Mouse (Mus musculus) heart, adult 11 months (tissue): ENCODE data around the gene Parp11.
A peak's percentile ranks its signal among the peaks of the same experiment; 100 is the strongest.

Source experiments
- DNase-seq: peaks from one replicate; pipeline ENCODE4 v3.0.0; 2022

Parp11 gene

DNA sequence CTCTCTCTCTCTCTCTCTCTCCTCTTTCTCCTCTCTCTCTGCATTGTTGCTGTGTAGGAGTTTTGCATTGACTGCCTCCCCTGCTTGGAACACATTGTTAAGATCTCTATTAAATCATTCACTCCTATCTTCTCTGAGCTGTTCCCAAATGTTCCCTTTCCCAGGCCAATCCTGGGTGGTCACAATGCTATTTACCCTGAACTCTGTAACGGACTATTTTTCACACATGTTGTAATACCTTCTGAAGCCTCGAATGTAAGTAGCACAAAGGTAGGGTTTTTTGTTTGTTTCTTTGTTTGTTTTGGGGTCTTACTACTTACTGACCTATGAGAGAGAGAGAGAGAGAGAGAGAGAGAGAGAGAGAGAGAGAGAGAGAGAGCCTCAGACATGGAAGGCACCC, 2.2 kb downstream of the Parp11 start:
- DNase-seq, result no peak

DNA sequence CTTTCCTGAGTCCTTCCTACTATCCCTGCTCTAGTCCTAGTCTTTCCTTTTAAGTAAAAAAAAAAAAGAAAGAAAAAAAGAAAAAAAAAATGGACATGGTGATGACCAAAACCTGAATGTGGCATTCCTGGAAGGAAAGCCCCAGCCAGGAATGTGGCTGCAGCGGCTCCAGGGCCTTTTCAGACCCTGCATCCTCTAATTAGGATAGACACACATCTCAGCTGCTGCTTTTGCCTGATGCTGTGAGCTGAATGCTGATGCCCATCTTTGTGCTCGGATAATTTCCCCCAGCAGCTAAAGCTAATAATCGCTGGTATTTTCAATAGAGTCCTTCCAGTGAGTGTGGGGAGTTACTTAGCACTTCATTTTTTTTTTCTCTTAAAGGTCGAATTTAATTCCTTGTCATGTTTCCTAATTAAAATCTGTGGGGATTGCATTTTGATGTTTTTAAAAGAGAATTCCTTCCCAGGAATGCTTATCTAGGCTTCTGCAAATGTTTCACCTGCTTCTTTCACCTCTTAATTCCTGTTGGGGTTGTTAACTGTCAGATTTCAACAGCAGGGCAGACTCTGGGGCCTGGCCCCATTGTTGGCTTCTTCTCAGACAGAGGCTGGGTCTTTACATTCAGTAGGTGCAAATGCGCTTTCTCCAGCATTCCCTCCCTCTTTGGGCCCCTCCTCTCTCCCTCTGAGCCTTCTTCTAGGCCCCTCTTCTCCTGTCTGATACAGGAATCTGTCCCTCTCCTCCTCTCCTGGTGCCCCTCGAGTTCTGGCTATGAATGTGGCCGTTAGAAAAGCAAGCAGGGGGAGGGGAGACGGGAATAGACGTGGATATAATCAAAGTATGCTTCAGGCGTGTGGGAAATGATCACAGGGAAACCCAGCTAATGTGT, 3.1 kb downstream of the Parp11 start:
- peak; percentile 68 for DNase-seq

DNA sequence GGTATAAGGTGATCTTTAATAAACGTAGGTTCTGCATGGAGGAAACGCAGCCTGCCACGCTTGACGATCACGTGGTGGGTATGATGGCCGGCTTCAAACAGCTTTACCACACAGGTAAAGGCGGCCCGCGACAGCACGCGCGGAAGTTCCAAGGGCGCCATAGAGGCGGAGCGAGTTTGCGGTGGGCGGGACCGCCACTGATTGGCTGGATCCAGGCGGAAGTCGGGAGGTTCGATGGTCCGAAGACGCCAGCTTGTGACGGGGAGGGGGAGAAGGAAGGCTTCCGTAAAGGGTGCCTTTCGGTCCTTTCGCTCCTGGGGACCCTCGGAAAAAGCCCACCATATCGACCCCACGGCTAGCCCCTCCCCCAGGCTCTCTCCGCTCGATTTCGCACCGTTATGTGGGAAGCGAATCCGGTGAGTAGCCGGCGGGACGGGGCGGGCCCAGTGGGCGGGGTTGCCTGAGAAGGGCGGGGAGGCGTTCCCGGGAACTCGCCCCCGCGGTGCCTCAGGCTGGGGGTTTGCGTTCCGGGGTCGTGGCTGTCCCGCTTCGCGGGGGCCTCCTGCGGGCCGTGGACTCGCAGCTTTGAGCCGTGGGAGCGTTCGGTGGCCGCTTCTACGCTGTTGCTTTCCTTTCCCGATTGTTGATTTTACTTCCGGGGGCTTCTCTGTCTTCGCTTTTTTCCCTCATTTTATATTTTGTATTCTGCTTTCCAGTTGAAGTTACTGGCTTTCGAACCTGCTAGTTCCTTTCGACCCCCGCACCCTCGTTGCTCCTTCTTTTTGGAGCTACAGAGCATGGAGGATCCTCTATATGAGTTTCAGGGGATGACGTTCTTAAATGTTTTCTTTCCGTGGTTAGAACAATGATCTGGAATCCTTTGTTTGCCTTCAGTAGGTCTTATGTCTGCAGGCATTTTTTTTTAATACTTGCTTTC, 7.0 kb downstream of the Parp11 start:
- DNase-seq, result peak; percentile 99

DNA sequence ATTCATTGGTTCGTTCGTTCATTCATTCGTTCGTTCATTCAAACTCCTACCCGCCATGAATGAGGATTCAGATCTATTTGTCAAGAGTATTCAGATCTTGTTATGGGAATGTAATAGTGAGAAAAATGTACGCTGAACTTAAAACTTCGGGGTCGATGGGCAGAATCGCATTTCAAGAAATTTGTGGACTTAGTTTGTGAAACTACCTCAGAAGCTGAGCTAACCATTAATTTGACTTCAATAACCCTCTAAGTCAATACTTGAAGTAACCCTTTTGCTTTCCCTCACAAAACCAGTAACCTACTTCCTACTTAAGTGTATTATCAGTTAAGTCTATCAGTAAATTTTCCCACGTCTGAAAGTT, 7.7 kb downstream of the Parp11 start:
- DNase-seq, result peak; percentile 45

DNA sequence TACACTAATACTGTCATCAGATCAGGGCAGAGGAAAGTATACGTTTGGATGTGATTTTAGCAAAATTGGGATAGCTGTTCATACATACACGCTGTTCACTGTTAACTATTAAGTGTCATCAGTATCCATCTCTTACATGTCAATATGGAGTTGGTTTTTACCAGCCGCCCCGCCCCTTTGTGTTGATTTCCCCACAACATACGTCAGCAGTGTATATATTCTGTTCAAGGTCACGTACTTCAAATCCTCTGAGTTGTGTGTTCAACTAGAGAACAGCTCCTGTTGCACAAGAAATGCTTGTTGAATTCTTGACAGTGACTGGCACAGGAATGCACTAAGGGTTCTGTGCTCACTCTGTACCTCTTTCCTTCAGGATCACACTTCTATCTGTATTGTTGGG, 8.2 kb downstream of the Parp11 start:
- DNase-seq, result peak; percentile 46

DNA sequence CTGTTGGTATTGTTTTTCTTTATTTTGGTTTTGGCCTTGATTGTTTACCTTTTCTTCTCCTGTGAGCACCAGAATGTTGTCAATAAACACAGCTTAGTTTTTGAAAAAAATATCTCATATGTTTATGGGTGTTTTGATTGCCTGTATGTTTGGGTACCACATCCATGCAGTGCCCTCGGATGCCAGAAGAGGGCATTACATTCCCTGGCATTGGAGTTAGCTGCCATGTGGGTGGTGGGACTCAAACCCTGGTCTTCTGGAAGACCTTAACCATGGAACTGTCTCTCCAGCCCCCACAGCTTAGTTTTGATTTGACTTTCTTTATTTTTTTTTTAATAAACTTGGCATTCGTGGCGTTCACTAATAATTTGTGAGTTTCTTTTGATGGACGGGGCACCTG, 8.8 kb downstream of the Parp11 start:
- peak; percentile 66 for DNase-seq

DNA sequence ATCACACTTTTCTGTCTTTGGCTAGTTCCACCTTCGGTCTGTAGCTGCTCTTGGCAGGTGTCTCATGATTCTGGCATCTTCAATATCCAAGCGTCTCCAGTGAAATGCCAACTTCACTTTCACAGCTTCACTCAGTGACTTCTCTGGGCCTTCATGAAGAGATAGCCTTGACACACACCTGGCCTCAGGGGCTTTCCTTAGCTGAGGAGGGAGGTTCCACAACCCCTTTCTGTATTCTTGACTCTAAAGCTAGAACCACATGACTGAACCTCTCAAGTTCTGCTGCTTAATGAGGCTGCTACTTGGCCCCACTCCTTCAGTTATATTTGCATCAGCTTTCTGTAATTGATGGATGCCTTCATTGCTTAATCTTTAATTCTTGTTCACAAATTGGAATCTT, 10.1 kb downstream of the Parp11 start:
- DNase-seq, result peak; percentile 45

DNA sequence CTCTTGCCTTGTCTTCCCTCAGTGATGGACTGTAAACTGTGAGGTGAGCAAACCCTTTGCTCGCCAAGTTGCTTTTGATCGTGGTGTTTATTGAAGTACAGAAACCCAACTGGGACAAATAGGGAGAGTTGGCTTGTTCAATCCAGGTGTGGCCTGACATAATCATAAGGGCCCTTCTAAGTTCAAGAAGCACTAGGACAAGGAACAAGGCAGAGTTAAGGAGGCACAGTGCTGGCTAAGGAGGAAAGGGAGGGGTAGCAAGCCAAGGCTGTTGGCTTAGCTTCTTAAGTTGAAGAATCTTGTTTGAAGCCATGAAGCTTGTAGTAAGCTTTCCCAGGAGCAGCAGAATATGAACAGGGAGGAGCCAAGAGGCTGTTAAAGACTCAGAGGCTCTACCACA, 13.1 kb downstream of the Parp11 start:
- DNase-seq, result peak; percentile 67

DNA sequence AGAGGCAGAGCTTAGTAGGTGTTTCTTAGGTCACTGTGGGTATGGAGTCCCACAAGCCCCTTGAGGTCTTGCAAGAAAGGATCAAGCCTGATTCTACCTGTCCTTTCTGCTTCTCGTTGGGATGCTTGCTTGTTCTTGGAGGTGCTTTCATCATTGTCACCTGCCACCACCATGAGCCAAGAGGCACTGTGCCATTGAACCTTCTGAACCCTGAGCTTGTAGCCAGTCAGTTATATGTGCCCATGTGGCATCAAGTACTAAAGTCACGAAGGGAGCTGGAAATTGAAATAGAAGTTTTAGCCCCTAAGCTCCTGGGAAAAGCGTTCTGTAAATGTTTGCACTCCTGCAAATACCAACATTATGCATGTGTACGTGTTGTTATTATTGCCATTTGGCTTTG, 14.9 kb downstream of the Parp11 start:
- peak; percentile 73 for DNase-seq

DNA sequence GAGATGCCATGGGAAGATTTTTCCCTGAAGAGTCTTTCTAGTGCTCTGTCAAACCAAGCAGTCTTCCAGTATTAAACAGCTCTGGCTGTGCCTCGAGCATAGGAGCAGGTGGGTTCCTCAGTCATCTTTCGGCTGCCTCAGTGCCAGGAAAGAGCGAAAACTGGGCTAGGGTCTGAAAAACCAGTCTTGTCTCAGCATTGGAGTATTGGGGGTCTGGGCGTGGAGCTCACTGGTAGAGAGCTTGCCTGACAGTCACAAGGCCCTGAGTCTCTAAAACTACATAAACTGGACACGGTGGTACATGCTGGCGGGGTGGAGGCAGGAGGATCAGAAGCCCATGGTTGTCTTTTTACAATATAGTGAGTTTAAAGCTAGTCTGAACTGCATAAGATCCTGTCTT, 15.6 kb downstream of the Parp11 start:
- DNase-seq, result peak; percentile 51

DNA sequence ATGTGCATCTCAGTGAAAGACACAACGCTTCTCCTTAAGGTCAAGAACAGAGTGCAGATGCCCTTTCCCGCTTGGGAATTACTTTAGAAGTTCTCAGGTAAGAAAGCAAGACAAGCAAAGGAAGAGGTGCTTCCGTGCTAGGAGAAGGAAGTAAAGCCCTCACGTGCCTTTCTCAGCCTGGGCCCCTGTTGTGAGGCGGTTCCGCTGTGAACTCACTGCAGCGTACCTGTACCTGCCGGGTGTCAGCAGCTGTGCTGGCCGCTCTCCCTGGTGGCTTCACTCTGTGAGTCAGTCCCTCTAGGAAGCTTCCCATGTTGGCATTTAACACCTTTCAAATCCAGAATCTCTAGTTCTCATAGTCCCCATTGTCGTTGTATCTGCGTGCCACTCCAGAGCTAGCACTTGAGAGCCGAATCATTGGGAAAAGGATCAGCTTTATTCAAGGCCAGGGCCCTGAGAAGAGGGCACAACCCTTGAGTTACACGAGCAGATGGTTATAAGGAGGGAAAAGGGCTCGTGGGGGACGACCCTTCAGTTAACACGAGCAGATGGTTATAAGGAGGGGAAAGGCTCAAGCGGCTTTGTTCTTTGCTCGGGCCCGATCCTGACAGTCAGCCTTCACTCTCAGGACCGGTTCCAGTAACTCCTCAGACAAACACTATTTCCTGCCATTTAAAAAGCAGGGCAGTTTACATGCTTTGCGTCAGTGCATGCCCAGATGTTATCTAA, 16.8 kb downstream of the Parp11 start:
- DNase-seq, result peak; percentile 82

DNA sequence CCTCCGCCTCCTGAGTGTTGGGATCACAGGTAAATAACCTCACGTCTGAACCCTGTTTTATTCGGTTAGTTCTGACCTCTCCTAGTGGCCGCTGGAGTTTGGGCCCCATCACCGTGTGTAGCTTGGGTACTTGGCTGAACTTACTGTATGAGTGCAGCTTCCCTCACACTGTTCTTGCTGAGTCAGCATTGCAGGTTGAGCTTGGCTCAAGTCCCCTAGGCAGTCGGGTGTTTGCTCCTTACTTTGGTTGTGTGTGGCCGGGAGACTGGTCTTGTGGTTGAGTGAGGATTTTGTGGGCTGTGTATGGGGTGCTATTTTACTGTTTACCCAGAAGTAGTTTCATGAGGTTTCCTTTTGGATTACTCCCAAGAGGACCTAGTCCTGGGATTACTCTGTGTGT, 17.9 kb downstream of the Parp11 start:
- DNase-seq, result no peak

DNA sequence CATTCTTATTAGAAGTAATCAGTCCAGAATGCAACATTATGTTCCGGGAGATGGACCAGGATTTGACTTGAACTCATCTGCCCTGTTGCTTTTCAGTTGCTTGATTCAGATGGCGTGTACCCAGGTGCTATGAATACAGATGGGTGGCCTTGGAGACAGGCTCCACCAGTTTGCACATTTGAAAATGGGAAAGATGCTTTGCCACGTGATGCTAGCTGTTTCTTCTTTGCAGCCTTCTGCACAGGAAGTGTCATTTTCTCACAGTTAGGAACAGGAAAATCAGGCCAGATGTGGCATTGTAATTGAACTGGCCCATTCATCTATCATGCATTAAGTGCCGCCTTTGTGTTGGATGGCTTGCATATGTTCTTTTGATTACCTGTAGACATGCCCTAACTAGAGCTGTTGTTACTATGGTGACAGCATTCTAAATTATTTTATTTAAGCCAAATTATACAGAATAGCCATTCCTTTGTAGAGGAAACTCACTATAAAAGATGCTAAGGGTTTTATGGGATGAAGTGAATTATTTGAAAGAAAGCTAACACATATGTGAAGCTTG, 20.2 kb downstream of the Parp11 start:
- DNase-seq, result no peak

DNA sequence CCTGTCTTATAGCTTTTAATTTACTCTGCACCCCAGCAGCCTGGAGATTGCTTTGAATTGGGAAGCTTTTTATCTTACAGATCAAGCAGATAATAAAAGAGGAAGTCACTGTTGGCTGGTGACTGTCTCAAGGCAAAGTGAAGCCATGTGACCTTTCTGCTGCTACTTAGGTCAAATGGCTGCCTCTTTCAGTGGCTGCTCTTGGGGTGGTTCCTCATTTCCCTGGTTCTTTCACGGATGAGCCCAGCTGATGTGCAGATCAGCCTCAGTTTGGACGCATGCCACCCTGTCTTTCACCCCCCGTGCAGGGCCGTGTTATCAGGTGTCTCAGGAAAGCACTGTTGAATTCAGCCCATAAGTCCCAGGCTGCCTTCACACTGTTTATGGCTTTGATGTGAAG, 25.4 kb downstream of the Parp11 start:
- DNase-seq, result peak; percentile 95

DNA sequence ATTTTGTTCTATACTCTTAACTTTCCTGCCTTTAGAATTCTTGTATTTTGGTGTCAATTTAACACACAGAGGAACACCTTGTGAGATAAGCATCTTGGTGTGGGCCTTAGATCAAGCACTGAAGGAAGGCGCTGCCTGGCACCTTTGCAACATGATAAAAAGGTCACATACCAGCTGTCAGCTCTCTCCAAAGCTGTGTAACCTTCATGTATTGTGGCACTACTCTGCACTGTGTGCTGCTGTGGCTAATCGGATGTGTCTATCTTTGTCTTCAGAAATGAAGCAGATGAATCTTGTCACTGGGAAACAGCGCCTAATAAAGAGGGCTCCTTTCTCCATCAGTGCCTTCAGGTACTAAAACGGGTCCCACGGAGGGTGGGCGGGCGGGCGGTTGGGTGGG, 27.3 kb downstream of the Parp11 start:
- no peak for DNase-seq

DNA sequence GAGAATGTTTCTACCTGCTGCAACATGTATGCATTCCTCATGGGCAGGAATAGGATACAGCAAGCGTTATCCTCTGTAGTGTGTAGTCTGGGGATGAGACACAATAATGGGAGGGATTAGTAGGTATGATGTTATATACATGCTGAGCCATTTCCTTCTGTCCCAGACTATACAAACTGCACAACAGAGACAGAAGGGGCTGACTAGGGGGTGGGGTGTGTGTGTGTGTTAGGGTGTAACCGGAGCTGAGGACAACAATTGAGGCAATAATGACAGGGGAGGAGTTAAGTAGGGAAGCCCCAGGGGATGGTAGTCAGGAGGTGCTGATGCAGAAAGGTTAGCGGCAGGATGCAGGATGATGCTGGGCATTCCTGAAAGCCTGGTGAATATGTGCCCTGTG, 28.6 kb downstream of the Parp11 start:
- DNase-seq, result no peak

DNA sequence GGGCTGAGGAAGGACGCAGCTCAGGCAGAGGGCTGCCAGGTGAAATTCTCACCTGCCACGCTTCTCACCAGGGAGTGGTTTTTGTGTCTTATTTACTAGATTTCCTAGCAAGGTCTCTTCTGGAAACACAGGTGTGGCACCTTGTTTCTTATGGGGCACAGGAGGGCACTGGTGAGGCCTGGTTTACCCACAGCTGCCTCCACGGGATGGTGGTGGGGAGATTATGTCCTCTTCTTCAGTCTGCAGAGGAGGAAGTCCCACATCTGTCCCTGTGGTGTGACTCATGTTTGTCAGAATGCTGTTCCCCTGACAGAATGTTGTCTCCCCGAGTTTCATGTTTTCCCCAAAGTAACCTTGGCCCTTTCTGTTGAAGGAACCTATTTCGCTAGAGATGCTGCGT, 44.4 kb downstream of the Parp11 start:
- DNase-seq, result no peak

DNA sequence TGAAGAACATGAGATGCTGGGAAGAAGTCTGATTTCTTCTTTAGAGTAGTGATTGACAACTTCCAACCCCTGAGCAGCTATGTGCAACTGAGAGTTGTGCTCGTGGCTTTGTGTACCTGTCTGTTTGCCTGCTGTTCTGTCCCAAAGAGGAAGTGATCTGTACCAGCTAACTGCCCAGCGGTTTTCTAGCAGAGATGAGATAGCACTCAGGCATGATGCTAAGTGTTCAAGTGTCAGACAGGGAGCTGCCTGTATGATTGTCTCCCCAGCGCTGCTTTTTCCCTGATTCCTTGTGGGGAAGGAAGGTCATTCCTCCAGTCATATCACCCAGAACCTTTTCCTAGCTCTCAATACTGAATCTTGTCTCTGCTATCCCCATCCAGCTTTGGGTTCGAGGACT, 45.9 kb downstream of the Parp11 start:
- DNase-seq, result peak; percentile 68

DNA sequence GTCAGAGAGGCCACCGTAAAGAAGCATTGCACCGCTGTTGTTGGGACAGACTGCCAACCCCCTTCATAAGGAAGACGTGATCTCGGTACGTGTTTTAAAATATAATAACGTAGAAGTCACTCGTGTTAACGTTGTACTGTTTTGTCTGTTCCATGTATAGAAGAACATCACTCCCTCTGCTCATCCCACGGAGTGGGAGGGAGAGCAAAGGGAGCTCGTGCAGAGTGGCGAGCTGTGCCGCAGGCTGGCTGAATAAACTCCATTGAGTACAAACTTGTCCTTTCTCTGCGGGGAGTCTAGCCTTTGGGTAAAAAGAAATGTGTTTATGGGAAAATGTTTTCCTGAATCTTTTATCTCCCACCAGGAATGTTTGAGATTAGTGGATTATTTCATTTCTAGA, 47.1 kb downstream of the Parp11 start:
- peak; percentile 76 for DNase-seq

DNA sequence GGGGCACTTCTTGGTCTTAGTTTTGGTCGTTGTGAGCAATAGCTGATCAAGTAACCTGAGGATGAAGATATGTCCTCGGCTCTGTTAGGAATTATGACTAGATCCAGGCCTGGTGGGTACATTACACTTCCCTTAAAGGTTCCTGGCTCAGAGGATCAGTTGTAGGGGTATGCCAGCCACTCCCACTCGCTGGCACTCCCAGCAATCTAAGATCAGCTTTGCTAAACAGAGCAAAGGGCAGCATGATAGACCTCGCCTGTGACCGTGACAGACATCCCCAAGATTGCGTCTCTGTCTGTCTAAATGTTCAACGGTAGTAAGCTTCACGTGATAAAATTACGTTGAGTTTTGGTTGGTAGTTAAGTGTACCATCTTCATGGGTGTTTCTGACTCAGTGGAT, 47.7 kb downstream of the Parp11 start:
- DNase-seq, result peak; percentile 63

DNA sequence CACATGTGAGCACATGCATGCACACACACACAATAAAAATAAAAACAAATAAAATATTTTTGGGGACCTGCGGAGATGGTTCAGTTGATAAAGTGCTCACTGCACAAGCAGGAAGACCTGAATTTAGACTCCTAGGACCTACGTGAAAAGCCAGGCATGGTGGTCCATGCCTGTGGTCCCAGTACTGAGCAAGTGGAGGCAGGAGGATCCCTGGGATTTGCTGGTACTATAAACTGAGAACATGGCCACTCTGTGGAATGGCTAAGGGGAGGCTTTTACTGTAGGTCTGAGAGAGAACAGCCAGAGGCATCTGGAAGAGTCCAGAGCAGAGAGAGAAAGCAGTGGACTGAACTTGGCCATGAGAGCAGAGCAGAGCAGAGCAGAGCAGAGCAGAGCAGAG, 48.6 kb downstream of the Parp11 start:
- peak; percentile 61 for DNase-seq

DNA sequence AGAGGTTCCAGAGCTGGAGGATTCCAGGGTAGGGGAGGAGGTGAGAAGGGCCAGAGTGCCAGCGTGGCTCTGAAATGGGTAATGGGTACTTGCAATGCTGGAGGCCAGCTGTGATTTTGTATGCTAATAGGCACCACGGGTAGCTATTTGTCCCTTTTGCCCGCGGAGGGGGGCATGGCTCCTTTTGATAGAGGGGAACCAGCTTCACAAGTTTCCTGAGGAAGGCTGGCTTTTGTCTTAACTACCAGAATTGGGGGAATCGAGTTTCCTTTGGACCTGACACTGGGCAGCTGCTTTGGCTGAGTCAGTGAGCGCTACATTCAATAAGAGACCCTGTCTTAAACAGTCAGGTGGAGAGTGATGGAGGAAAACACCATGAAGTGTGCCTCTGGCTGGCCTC, 49.2 kb downstream of the Parp11 start:
- peak; percentile 85 for DNase-seq
